Mouse (Mus musculus) spleen, adult 18-20 months (tissue): Measurements from ENCODE around the gene B130006D01Rik.
A peak's percentile ranks its signal among the peaks of the same experiment; 100 is the strongest.

Source experiments
- DNase-seq, 2 experiments: peaks; one replicate each; pipeline ENCODE4 v3.0.0; 2022; ENCODE audit warnings: mixed read lengths in 2 of 2

B130006D01Rik gene

DNA sequence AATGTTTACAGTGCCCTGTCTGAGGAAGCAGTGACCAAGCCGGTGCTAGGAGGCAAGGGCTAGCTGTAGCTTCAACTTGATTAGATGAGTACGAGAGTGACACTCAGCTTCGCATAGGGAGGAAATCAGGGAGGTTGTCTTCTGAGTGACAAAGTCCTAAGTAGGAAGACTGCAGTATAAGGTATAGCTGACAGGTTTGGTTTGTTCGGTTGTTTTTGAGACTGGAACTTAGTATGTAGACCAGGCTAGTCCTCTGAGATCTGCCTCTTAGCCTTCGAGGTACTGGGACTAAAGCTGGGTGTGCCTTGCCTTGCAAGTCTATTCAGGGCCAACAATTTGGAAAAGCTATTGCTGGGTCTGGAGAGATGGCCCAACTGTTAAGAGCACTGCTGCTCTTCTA lies at the start of gene B130006D01Rik:
Gene B130006D01Rik, plus strand, starts transcription at position 301 of the 400 bp plus-strand sequence.
- DNase-seq, result no peak

DNA sequence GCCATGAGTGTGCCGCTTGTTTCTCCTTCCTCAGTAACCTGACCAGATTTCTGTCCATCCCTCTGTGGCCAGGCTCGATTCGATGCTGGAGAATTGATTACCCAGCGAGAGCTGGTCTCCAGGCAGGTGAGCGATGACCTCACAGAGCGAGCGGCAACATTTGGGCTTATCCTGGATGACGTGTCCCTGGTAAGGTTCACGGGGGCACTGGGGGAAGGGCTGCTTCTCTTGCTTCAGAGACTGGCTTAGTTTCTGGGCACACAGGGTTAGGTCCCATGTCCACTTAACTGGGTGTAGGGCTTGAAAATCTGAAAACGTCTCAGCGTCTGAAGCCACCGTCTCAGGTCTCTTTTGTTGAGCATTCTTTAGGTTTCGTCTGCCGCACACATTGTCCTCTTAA lies 47.9 kb upstream of the B130006D01Rik start:
- DNase-seq, result no peak

DNA sequence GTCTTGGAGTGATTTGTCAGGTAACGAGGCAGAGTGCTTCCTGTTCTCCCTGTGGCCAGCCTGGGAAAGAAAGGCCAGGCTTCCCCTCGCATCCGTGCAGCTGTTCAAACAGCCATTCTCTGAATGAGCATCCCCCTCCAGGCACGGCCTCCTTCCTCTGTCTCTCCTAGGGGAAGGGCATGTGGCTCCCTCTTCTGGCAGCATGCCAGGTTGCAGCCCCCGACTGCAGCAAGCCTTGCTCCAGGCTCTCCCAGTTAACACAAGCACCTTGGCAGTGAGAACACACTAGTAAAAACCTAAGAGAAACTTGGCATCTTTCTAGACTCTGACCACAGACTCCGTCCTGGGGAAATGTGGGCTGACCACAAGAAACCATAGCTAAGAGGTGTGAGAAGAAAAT lies 47.1 kb upstream of the B130006D01Rik start:
- DNase-seq, result peak; percentile 52 to 71

DNA sequence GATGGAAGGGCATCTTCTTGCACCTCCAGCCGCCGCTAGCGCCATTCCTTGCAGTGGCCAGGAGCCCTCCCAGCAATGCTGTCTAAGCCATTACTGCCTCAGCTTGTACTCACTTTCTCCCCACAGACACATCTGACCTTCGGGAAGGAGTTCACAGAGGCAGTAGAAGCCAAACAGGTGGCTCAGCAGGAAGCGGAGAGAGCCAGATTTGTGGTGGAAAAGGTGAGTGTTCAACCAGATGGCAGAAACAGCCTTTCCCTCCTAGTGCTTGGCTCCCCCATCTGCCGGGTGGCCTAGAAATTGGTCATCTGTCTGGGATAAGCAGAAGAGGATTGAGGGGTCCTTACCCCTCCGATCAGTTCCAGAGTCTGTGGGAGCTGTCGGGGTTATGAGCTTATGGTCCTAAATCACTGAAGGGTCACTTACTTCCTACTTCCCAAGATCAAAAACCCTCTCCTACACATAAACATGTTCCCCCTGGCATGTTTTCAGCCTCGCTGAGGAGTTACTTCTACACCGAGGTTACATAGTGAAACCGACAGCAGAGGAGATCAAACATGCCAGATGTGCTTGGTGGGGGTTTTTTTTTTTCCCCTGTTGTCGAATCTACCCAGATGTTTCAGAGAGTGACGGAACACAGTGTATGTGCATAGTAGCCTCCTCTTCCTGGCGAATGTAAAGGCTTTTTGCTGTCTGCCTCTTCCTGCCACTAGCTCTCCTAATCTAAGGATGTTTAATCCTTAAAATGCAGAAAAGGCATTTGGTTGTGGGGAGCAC lies 45.3 kb upstream of the B130006D01Rik start:
- no peak for DNase-seq

DNA sequence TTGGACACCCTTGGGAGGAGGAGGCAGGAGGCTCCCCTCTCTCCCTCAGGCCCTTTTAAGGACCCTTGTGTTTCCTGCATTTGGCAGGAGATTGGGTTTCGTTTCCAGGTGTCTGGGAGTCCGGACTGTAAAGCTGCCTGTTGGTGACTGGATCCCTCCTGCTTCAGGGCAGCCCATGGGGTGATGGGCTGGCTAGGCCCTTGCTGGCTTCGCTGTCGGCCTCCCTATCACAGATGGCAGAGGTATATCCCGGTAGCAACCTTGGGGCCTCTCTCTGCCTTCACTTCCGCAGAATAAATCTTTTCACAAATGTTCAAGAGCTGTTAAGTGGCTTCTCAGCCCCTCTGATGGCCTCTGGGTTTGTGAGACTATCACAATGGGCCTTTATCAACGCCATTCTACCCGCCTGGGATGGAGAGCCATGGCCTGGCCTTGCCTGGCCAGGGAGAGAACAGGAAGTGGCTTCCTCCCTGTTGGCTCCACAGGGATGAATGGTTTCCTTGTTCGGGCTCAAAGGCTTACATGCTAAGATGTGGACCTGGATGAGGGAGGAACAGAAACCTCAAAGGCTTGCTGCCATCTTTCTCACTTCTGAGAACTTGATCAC lies 41.3 kb upstream of the B130006D01Rik start:
- DNase-seq, result no peak

DNA sequence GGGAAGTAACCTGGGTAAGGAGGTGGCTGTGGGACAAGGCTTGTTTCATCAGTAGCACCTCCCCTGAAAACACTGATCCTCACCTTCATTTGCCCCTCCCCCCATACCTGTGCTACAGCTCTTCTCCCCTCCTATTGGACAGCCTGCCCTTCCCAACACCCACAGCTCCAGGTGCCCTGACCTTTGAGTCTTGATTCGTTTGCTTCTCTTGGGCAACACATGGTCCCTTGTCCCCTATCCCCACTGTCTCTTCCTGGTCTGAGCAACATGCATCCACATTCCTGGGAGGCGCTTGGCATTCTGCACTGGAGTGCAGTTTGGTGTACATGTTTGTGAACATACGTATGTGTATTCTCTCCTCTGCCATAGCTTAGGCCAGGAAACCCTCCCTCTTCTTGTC lies 40.4 kb upstream of the B130006D01Rik start:
- DNase-seq, result no peak

DNA sequence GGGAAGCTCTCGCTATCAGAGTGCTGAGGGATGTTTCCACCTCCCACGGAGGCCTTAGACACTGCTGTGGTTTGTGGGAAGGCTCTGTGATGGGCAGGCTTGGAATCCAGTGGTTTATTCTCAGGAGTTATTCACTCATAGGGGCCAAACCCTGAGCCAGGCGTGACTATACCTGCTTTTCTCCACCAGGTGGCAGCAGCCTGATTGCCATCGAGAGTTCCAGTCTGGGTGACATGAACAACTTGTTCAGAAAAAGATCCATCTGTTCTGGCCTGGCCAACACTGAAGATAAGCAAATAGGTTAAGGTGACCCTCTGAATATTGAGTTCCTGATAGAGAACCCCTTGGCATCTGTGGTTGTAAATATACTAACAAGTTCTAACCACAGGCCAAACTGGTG lies 37.4 kb upstream of the B130006D01Rik start:
- DNase-seq, result peak; percentile 59 to 71

DNA sequence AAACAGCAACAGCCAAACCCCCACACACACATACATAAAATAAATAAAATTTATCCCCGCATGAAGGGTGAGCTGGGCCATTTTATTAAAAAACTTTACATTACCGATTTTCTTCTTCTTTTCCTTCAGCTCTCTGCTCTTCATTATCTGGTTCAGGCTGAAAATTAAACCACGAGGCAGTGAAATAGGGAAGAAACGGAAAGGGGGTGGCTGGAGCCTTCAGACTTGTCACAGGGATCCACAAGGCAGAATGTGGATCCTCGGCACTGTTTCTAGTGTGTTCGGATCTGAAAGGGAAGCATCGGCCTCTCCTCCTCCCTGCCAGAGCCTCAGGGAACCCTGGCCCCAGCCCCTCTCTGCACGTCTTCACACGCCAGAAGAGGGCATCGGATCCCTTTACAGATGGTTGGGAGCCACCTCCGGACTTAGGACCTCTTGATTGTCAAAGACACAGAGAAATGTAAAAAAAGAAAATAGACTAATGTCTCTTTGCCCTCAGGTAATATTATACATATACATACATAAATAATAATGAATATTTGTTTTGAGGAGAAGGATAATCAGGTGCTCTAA lies 36.2 kb upstream of the B130006D01Rik start:
- no peak for DNase-seq

DNA sequence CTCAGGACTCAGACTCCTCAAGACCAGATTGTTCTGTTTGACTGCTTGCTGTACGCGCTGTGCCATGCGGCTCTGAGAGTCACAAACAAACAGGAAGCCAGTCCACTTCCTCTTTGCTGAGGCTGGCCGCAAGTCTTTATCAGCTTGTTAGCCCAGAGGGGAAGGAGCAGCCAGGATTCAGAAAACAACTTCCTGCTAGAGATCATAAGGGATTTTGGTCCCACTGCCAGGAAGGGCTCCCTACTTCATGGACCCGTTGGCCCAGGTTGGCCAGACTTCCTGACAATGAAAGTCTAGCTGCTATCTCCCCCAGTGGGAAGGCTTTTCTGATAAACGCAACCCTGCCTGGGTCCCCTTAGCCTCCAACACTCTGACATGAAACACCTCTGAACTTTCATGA lies 34.9 kb upstream of the B130006D01Rik start:
- DNase-seq, result peak; percentile 55 to 56

DNA sequence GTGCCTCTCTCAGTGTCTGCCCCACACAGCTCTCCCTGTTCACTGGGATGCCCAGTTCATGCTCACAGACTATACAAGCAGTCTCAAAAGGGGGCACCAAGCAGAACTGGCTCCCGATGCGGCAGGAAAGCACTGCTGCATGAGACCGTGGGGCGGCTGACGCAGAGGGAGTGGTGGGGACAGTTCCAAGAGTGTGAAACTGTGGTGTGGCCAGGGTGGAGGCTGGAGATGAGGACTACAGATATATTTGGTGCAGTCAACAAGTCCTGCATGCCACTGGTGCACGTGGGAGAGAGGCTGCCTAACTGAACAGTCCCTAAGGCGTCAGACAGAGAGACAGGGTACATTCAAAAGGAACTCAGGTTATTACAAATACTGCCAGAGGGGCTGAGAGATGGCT lies 34.4 kb upstream of the B130006D01Rik start:
- DNase-seq, result peak in 1 of 2 experiments; percentile 27

DNA sequence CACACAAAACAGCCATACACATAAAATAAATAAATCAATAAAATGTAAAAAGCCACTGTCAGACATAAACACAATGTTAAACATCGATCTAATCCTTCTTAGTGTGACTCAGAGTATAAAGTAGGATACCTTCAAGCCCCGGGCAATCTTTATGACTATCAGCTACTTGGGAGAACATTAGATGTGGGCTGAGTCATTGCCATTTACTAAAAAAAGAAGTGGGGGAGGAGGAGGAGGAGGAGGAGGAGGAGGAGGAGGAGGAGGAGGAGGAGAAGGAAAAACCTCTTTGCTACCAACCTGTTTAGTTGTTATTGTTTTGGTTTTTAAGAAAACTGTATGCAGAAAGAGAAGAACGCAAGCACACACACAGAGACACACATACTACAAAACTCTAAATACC lies 33.8 kb upstream of the B130006D01Rik start:
- DNase-seq, result no peak

DNA sequence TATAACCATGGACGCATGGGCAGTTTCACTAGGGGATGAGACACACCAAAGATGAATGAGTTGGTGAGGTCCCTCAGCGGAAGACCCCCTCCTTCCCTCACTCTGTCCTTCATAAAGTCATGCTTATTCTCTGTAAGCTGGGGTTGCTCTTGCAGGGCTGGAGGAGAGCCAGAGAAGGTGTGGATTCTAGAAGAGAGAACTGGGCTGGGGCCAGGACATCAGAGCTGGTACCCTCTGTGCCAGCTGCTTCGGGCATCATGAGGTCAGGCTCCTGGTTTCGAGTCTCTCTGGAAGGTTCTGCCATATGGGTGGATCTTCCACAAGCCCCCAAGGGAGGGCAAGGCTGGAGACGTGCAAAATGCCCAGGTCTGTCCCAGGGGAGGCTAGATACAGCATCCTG lies 24.8 kb upstream of the B130006D01Rik start:
- no peak for DNase-seq

DNA sequence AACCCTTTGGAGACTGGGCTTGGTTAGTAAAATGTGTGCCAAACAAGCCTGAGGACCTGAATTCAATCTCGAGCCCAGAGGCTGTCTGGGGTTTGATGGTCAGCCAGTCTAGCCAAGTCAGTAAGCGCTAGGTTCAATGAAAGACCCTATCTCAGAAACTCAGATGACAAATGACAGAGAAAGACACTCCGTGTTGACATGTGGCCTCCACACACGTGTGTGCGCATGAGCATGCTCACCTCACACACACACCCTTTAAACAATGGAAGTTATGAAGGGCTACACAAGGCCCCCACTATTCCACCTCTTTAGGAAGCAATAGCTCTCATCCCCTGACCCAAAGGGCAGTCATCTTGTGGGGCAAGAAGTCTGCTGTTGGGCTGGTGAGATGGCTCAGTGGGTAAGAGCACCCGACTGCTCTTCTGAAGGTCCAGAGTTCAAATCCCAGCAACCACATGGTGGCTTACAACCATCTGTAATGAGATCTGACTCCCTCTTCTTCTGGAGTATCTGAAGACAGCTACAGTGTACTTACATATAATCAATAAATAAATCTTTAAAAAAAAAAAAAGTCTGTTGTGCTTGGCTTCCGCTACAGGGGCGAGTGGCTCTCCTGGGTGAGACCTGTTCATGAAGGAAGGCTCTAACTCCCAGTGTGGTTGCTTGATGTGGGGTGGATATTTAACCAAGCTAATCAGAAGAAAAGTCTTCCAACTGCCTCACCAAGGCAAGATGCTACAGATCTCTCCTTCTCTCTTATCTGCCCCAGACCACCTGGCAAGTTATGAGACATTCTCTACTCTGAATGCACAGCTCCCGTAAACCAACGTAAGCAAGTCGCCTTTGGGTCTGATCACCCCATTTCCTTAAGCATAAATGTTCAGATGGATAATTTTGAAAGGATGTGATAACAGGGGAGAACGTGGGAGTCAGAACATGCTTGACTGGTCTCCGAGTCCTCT lies 22.3 kb upstream of the B130006D01Rik start:
- no peak for DNase-seq

DNA sequence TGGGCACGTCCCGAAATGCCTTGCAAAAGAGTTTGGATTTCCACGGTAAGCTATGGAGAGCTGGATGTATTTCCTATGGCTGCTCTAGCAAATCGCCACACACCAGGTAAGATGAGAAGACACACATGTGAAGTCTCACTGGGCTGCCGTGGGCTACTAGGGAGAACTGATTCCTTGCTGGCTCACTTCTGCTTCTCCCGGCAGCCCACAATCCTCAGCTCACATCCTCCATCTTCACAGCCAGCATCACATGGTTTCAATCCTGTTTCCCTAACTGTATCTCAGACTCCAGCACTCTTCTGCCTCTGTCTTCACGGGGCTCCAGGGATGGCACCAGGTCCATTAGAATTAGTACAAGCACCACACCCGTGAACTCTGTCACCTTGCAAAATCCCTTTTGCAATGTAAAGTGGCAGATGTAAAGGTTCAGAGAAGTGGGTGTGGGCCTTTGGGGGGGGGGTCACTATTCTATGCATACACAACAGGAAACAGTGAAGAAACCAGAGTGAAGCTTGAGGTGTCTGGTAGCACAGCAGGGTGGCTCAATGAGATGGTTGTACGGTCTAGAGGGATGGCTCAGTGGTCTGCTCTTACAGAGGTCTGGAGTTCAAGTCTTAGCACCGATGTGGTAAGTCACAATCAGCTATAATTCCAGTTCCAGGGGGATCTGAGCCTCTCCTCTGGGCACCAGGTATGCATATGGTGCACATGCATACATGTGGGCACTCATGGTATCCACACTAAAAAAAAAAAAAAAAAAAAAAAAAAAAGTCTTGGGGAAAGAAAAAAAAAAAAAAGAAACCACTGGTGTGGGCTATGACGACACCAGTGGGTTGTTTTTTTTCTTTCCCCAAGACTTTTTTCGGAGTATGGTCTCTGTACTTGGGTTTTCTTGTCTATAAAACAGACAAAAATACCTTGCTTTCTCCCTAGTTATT lies 19.1 kb upstream of the B130006D01Rik start:
- DNase-seq, result no peak

DNA sequence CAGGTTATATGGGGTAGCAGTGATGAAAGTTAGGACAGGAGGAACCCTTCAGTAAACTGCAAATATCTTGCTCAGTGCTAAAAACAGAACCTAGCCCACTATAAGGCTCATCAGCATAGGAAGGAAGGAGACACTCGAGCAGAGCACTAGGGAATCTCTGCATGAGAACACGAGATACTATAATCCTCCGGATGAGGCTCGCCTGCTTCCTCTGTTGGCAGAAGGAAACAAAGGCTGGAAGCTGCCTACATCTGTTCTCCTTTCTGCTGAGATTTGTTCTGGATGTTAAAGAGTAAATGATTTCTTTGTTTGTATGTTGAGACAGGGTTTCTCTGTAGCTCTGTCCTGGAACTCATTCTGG lies 18.4 kb upstream of the B130006D01Rik start:
- no peak for DNase-seq

DNA sequence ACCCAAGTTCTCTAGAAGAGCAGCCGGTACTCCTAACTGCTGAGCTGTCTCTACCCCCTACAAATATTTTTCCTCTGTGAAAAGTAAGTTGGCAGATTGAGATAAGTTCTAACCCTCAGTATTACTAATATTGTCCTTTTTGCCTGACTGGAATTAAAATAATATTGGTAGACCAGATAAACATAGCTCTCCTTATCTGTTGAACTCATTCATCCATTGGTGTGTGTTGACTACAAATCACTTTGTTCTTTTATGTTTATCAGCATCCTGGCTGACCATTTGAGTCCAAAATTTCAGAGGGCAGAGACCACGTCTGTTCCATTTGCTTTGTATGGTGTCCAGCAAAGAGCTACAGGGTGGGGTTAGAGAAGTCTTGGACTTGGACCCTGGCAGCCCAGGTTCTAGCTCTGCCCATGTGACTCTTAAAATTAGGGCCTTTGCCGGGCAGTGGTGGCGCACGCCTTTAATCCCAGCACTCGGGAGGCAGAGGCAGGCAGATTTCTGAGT lies 13.8 kb upstream of the B130006D01Rik start:
- DNase-seq, result no peak

DNA sequence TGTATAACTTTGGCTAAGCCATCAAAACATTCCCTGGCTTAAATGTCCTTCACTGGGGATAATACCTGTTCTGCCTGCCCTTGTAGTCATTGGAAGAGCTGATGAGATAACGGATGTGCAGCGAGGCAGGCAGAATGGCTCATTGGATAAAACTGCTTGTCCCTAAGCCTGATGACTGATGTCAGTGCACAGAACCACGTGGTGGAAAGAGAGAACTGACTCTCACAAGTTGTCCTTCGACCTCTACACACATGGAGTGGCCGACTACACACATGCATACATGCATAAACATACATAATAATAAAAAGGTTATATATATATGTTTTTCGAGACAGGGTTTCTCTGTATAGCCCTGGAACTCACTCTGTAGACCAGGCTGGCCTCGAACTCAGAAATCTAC lies 12.9 kb upstream of the B130006D01Rik start:
- no peak for DNase-seq

DNA sequence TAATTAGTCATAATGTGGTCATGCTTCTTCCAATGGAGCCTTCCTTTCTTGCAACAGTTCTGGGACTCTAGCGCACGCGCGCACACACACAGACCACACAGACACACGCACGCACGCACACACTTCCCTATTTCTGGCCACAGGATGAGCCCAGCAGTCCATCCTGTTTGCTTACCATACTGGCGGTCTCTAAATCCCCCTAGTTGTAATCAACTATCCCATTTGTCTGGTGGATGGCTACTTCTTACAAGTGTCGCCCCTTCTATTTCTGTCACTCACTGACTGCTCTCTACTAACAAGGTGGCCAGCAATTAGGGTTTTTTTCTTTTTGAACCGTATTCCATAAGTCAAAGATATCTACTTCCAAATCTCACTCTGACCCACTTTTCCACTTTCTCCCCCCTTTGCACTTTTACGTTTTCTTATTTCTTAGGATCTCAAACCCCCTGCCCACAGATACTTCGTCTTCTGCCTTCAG lies 11.3 kb upstream of the B130006D01Rik start:
- DNase-seq, result peak; percentile 37 to 43

DNA sequence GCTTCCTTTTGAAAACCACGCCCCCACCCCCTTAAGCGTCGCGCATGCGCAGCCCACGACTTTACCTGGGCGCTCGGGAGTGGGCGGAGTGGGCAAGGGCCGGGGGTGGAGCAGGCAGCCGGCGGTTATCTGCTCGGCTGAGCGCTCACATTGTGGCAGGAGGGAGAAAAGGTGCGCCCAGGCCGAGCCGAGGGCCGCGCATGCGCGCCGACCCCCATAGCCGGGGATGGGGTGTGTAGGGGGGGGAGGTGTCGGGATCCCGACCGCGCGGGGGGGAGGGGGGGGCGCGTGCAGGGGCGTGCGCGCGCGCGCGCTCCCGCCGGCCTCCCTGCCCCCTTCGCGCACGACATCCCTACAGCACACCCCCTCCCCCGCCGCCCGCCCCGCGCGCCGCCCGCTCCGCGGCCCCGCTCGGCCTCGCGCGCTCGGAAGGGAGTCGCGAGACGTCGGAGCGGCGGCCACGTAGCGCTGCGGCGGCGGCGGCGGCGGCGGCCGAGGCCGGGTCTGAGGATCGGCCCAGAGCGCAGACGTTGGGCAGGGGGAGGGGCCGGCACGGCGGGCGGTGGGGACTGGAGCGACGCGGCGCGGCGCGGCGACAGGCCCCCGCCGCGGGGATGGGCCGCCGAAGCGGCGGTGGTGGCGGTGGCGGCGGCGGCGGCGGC lies 10.7 kb upstream of the B130006D01Rik start, which contains the start of gene Zfp652:
Gene Zfp652, plus strand, starts transcription at position 111 of the 662 bp plus-strand sequence.
- peak; percentile 91 to 96 for DNase-seq

DNA sequence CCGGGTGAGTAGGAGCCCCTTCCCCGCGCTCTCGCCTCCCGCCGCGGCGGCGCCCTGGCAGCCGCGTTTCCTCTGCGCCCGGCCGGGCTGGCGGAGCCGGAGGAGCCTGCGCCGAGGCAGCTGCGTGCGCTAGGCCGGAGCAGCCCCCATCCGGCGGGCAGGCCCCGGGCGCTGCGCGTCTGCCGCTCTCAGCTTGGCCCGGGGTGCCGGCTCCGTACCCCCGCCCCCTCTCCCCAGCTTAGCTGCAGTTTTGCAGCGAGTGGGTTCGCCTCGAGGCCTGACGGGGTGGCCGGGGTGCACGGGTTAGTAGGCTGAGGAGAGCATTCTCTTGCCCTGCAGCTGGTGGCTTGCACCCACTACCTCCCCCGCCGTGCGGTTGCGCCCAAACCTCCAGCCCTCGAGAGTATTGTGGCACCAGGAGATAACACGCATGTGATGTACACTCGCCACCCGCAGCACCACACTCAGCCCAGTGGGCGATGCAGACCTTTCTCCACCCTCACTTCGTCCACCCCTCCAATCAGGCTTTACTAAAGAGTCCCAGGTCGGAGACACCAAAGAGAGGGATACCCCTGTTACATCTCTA lies 10.1 kb upstream of the B130006D01Rik start:
- peak; percentile 60 to 72 for DNase-seq
